Mouse (Mus musculus): Measurements from ENCODE around the gene Brwd3.

GRCm38 (mm10) chrX:108783724-108784123 is 50.4 kb downstream of the Brwd3 start:
- TF ChIP-seq CTCF (IDR thresholded peaks at IDR 0.05; ENCODE audit: extremely low read depth, insufficient read length, insufficient replicate concordance, low read depth, low read length) (no peak), POLR2A (IDR thresholded peaks at IDR 0.05; ENCODE audit: low read depth, low read length) (no peak)
